Mouse (Mus musculus) stomach, embryonic 16.5 days (tissue): ENCODE measurements at regions not wholly inside any gene's neighbourhood (a gene's known extent, or its start where the extent isn't known, plus 50 kb on each side); places are given as distances from the start of the nearest gene placed in this dataset.

Experiments
- ATAC-seq: fragments of 200-750 bp; cut with Nextera tagmentation; 2 replicates; pipeline ENCODE4 v1.8.0; 2017; ENCODE audit warnings: moderate number of reproducible peaks, moderate TSS enrichment; ENCODE audit not compliant: insufficient read depth, low FRiP score
- H3K27ac ChIP-seq: fragments of 300-500 bp; sonication (generic); 2 replicates; pipeline ENCODE4 v1.5.1; 2014; ENCODE audit warnings: low read length
- H3K27me3 ChIP-seq: fragments of 300-500 bp; sonication (generic); 2 replicates; pipeline ENCODE4 v1.6.1; 2014; ENCODE audit warnings: low read length, control low read depth, mixed read lengths; ENCODE audit not compliant: control insufficient read depth, insufficient read depth
- H3K36me3 ChIP-seq: fragments of 300-500 bp; sonication (generic); 2 replicates; pipeline ENCODE4 v1.6.1; 2014; ENCODE audit warnings: low read length; ENCODE audit not compliant: control insufficient read depth, insufficient read depth
- H3K4me1 ChIP-seq: fragments of 300-500 bp; sonication (generic); 2 replicates; pipeline ENCODE4 v1.6.1; 2014; ENCODE audit warnings: low read length, control low read depth, mixed read lengths; ENCODE audit not compliant: control insufficient read depth, insufficient read depth
- H3K4me2 ChIP-seq: fragments of 300-500 bp; sonication (generic); 2 replicates; pipeline ENCODE4 v1.6.1; 2014; ENCODE audit warnings: low read depth, low read length, mixed read lengths
- H3K4me3 ChIP-seq: fragments of 300-500 bp; sonication (generic); replicated peaks from 2 replicates; pipeline ENCODE4 v1.5.1; 2014; ENCODE audit warnings: mild to moderate bottlenecking, low read length
- H3K9ac ChIP-seq: fragments of 300-500 bp; sonication (generic); 2 replicates; pipeline ENCODE4 v1.6.1; 2014; ENCODE audit warnings: low read length
- H3K9me3 ChIP-seq: fragments of 300-500 bp; sonication (generic); replicated peaks from 2 replicates; pipeline ENCODE4 v1.6.1; 2016; ENCODE audit warnings: low read length, control low read depth; ENCODE audit not compliant: control insufficient read depth
- WGBS: fragments of 180-500 bp; shearing (Covaris S2); extraction: QIAGEN DNeasy Blood & Tissue Kit; methylation state at CpG from one replicate; pipeline ENCODE4 v1.1.7; 2014; 5-methylcytosine and 5-hydroxymethylcytosine counted together

DNA sequence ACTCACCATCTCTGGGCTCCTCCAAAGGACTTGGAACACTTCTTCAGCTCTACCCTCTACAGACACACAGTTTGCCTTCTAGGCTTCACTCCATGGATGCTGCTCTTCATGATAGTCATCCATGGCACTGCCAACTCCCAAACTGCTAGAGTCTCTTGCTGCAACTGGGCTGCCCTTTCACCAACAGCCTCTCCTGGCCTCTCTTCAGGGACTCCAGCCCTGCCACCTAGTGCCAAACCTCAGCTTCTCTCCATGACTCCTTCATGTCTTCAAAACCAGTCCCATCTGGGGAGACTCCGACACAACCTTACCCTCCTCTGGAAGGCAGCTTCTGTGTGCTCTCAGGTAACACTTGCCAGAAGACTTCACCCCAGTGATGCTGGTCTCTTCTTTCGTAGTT, 164.9 kb upstream of the Plxnc1 start:
- Histone ChIP-seq H3K4me1 (no peaks in the 10 kb centered on the region), H3K9me3 (no peaks in the 10 kb centered on the region), H3K9ac (no peak overlapping the region), H3K4me3 (no peak overlapping the region), H3K4me2 (no peak overlapping the region), H3K36me3 (no peaks in the 10 kb centered on the region), H3K27ac (no peak overlapping the region), H3K27me3 (no peaks in the 10 kb centered on the region)
- 95% methylated on average over 2 of the region's 2 CpGs for WGBS
- no peak for ATAC-seq

DNA sequence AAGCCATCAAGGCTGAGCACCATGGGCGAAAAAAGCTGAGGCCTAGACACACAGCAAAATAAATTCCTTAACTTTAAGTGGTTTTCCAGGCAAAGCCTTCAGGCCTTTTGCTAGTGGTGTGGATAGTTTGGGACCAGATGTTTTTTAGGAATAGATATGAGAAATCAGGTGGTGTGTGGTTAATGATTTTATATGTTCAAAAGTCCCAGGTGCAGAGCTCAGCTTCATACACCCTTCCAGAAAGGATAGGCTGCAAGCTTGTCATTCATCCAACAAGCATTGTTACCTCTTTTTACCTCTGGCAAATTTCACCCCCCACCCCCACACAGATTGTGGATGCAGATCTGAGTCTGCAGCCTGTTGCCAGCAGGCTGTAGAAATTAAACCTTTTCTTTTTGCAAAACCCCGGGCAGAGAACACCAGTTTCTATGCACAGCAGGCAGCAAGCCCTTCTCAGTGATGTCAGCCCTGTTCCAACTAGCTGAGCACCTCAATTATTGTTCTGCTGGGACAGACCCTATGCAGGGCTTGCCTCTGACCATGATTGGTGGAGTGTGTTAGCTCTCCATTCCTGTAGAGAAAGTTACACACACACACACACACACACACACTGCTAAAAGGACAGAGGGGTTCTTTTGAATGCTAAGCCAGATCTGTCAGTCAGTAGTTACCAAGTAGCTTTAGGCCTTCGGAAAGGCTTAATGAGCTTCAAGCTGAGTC, 163.1 kb upstream of the Plxnc1 start:
- Histone ChIP-seq H3K4me2 (no peak overlapping the region), H3K27me3 (no peaks in the 10 kb centered on the region), H3K36me3 (no peaks in the 10 kb centered on the region), H3K9me3 (no peaks in the 10 kb centered on the region), H3K4me3 (no peak overlapping the region), H3K4me1 (no peaks in the 10 kb centered on the region), H3K27ac (no peak overlapping the region), H3K9ac (no peak overlapping the region)
- 68% methylated on average over 3 of the region's 3 CpGs for WGBS
- ATAC-seq: no peak

- Histone ChIP-seq H3K4me2 (no peak overlapping the region), H3K4me3 (no peak overlapping the region), H3K27ac (no peak overlapping the region), H3K4me1 (no peaks in the 10 kb centered on the region), H3K36me3 (no peaks in the 10 kb centered on the region), H3K9ac (no peak overlapping the region), H3K27me3 (no peaks in the 10 kb centered on the region), H3K9me3 (no peaks in the 10 kb centered on the region)
- no peak for ATAC-seq
Measured at GRCm38 (mm10) chr10:95103808-95104207, 159.2 kb upstream of the Plxnc1 start.

DNA sequence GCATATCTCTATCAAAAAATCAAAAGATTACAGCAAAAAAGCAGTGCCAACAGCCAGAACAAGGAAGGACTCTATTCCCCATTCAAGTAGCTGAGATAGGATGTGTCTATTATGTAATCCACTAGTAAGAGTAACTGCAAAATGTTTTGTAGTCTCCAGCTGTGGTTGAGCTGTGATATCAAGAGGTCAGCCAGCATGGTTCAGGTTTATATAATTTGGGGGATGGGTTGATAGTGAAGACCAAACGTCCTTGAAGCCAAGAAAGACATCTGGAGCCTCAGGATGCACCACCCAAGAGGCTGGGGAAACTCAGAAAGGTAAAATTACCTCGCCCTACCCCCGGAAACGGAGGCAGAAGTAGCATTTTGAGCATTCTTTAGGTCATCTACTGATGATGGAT, 158.3 kb upstream of the Plxnc1 start:
- Histone ChIP-seq H3K4me1 (no peaks in the 10 kb centered on the region), H3K9ac (no peak overlapping the region), H3K36me3 (no peaks in the 10 kb centered on the region), H3K4me2 (no peak overlapping the region), H3K27ac (no peak overlapping the region), H3K9me3 (no peaks in the 10 kb centered on the region), H3K4me3 (no peak overlapping the region), H3K27me3 (no peaks in the 10 kb centered on the region)
- no peak for ATAC-seq
- WGBS: 69% methylated on average over 4 of the region's 4 CpGs

- no peaks in the 10 kb centered on the region for H3K36me3 ChIP-seq
- no peak overlapping the region for H3K27ac ChIP-seq
- H3K9me3 ChIP-seq: no peaks in the 10 kb centered on the region
- 68% methylated on average over 5 of the region's 5 CpGs for WGBS
- H3K4me2 ChIP-seq: no peak overlapping the region
- no peaks in the 10 kb centered on the region for H3K4me1 ChIP-seq
- no peak for ATAC-seq
- no peak overlapping the region for H3K4me3 ChIP-seq
- H3K9ac ChIP-seq: no peak overlapping the region
- H3K27me3 ChIP-seq: no peaks in the 10 kb centered on the region
Measured at GRCm38 (mm10) chr10:95099906-95100305, 155.3 kb upstream of the Plxnc1 start.

- no peaks in the 10 kb centered on the region for H3K4me1 ChIP-seq
- no peaks in the 10 kb centered on the region for H3K9me3 ChIP-seq
- H3K36me3 ChIP-seq: no peaks in the 10 kb centered on the region
- H3K27ac ChIP-seq: no peak overlapping the region
- no peak overlapping the region for H3K4me2 ChIP-seq
- no peak overlapping the region for H3K4me3 ChIP-seq
- ATAC-seq: no peak
- no peak overlapping the region for H3K9ac ChIP-seq
- 86% methylated on average over 4 of the region's 4 CpGs for WGBS
- no peaks in the 10 kb centered on the region for H3K27me3 ChIP-seq
Measured at GRCm38 (mm10) chr10:95095847-95096246, 151.2 kb upstream of the Plxnc1 start.

GRCm38 (mm10) chr10:95094771-95095170, 150.1 kb upstream of the Plxnc1 start:
- H3K4me2 ChIP-seq: no peak overlapping the region
- H3K36me3 ChIP-seq: no peaks in the 10 kb centered on the region
- no peak for ATAC-seq
- no peaks in the 10 kb centered on the region for H3K4me1 ChIP-seq
- no peaks in the 10 kb centered on the region for H3K27me3 ChIP-seq
- 74% methylated on average over 8 of the region's 8 CpGs for WGBS
- H3K4me3 ChIP-seq: no peak overlapping the region
- no peak overlapping the region for H3K9ac ChIP-seq
- no peak overlapping the region for H3K27ac ChIP-seq
- H3K9me3 ChIP-seq: no peaks in the 10 kb centered on the region

DNA sequence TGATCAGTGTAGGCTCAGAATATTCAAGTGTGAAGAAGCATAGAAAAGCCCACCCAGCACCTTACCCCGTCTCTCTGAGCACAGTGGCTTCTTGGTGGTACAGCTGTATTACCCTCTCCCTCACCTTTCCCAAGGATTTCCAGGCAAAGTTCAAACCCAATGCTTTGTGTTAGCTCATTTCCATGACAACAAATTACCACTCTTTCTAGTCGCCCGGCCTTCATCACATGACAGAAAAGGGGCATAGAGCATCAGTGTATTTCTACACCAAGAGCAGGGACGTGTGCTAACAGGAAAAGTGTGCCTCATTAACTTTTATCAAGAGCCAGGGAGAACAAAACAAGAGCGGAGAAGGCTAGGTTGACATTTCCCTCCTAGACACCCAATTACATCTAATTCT, 148.6 kb upstream of the Plxnc1 start:
- H3K36me3 ChIP-seq: no peaks in the 10 kb centered on the region
- whole genome bisulfite sequencing: 48% methylated on average over 5 of the region's 5 CpGs

DNA sequence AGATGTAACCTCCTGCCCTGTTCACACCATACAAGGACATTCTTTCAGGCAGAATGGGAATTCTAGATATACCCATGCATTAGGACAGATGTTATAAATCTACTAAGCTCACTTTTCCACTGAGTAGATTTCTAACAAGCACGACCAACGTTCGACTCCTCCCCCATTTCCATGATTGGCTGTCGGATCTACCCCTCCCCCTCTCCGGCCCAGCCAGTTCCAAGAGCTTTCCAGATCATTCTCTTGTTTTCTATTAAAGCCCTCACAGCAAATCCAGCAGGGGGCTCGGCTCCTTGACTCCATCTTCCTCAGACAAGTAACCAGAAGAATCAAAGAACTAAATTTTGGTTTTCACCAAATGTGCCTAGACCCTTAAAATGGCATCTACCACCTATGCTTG, 146.5 kb upstream of the Plxnc1 start:
- H3K4me2 ChIP-seq: no peak overlapping the region
- H3K4me1 ChIP-seq: no peaks in the 10 kb centered on the region
- H3K9me3 ChIP-seq: no peaks in the 10 kb centered on the region
- no peak overlapping the region for H3K27ac ChIP-seq
- 57% methylated on average over 6 of the region's 6 CpGs for WGBS
- H3K27me3 ChIP-seq: no peaks in the 10 kb centered on the region
- H3K4me3 ChIP-seq: no peak overlapping the region
- H3K9ac ChIP-seq: no peak overlapping the region
- H3K36me3 ChIP-seq: no peaks in the 10 kb centered on the region
- ATAC-seq: no peak

More for the DNA sequence above, 148.6 kb upstream of the Plxnc1 start:
- ATAC-seq: no peak
- H3K4me1 ChIP-seq: no peaks in the 10 kb centered on the region
- no peak overlapping the region for H3K9ac ChIP-seq
- H3K9me3 ChIP-seq: no peaks in the 10 kb centered on the region
- no peaks in the 10 kb centered on the region for H3K27me3 ChIP-seq
- H3K4me2 ChIP-seq: no peak overlapping the region
- no peak overlapping the region for H3K27ac ChIP-seq
- no peak overlapping the region for H3K4me3 ChIP-seq
